Mouse (Mus musculus) midbrain, embryonic 10.5 days (tissue): ENCODE data around the gene Zdbf2. TPM values are rescaled to one million over a fixed set of nuclear protein-coding genes. Genes with fewer than 3 reads are reported as not detected.

Experiments used
- DNase-seq: peaks from one replicate; pipeline ENCODE4 v3.0.0-alpha.2; 2017; ENCODE audit warnings: low spot score
- H3K27ac ChIP-seq: fragments of 300-500 bp; sonication (generic); replicated peaks from 2 replicates; pipeline ENCODE4 v1.5.1; 2016; ENCODE audit warnings: mild to moderate bottlenecking
- H3K27me3 ChIP-seq: fragments of 300-500 bp; sonication (generic); 2 replicates; pipeline ENCODE4 v1.6.1; 2016; ENCODE audit warnings: low read depth, mild to moderate bottlenecking; ENCODE audit not compliant: poor library complexity, severe bottlenecking
- H3K36me3 ChIP-seq: fragments of 300-500 bp; sonication (generic); 2 replicates; pipeline ENCODE4 v1.6.1; 2016; ENCODE audit warnings: mild to moderate bottlenecking, moderate library complexity
- H3K4me1 ChIP-seq: fragments of 300-500 bp; sonication (generic); 2 replicates; pipeline ENCODE4 v1.6.1; 2016
- H3K4me3 ChIP-seq: fragments of 300-500 bp; sonication (generic); 2 replicates; pipeline ENCODE4 v1.5.1; 2016; ENCODE audit warnings: mild to moderate bottlenecking, moderate library complexity
- H3K9me3 ChIP-seq: fragments of 300-500 bp; sonication (generic); replicated peaks from 2 replicates; pipeline ENCODE4 v1.6.1; 2016; ENCODE audit warnings: mild to moderate bottlenecking
- WGBS: fragments of 180-500 bp; shearing (Covaris S2); methylation state at CpG from one replicate; pipeline ENCODE4 v1.1.7; 2016; 5-methylcytosine and 5-hydroxymethylcytosine counted together
- polyA plus RNA-seq: library from polyadenylated mRNA; unstranded; fragments of >200 nt; fragmentation: Nextera tagmentation; extraction: Ambion mirVana; gene quantifications from 2 replicates; pipeline ENCODE4 v1.2.1, GENCODE M21; 2016

Zdbf2 gene
- polyA plus RNA-seq: 18.1 and 19.3 TPM in 2 replicates

GRCm38 (mm10) chr1:63272741-63273338, at the start of gene Zdbf2:
Zdbf2 (plus strand) TSS chr1:63273265.
- Histone ChIP-seq H3K27ac (peak within 1 kb of the TSS; percentile 92), H3K4me1 (peaks cover 19% of the 10 kb centered on the region), H3K36me3 (no peaks in the 10 kb centered on the region), H3K27me3 (peaks cover 99% of the 10 kb centered on the region), H3K9me3 (no peaks in the 10 kb centered on the region), H3K4me3 (peak within 1 kb of the TSS; percentile 75)
- DNase-seq: peak; percentile 81
- WGBS: 1% methylated on average over 49 of the region's 49 CpGs

GRCm38 (mm10) chr1:63225009-63225408, 48.1 kb upstream of the Zdbf2 start:
- no peaks in the 10 kb centered on the region for H3K9me3 ChIP-seq
- no peak overlapping the region for H3K27ac ChIP-seq
- H3K4me3 ChIP-seq: no peak overlapping the region
- H3K36me3 ChIP-seq: no peaks in the 10 kb centered on the region
- H3K27me3 ChIP-seq: no peaks in the 10 kb centered on the region
- DNase-seq: no peak
- 82% methylated on average over 4 of the region's 4 CpGs for WGBS
- peaks cover 4% of the 10 kb centered on the region; the same call in 1 of the 2 replicates for H3K4me1 ChIP-seq

GRCm38 (mm10) chr1:63225890-63226289, 47.2 kb upstream of the Zdbf2 start:
- H3K9me3 ChIP-seq: no peaks in the 10 kb centered on the region; the same call in 1 of the 2 replicates
- DNase-seq: peak; percentile 29
- H3K36me3 ChIP-seq: no peaks in the 10 kb centered on the region
- 5% methylated on average over 7 of the region's 7 CpGs for WGBS
- H3K27me3 ChIP-seq: no peaks in the 10 kb centered on the region
- H3K4me3 ChIP-seq: no peak overlapping the region
- H3K4me1 ChIP-seq: peaks cover 4% of the 10 kb centered on the region; the same call in 1 of the 2 replicates
- H3K27ac ChIP-seq: peak overlapping the region; percentile 38; the same call in 1 of the 2 replicates

GRCm38 (mm10) chr1:63227241-63227640, 45.8 kb upstream of the Zdbf2 start:
- no peaks in the 10 kb centered on the region for H3K36me3 ChIP-seq
- peaks cover 4% of the 10 kb centered on the region; the same call in 1 of the 2 replicates for H3K4me1 ChIP-seq
- DNase-seq: no peak
- H3K9me3 ChIP-seq: no peaks in the 10 kb centered on the region; the same call in 1 of the 2 replicates
- H3K27ac ChIP-seq: no peak overlapping the region
- H3K27me3 ChIP-seq: no peaks in the 10 kb centered on the region
- WGBS: 89% methylated on average over 5 of the region's 5 CpGs
- H3K4me3 ChIP-seq: no peak overlapping the region

- Histone ChIP-seq H3K36me3 (no peaks in the 10 kb centered on the region), H3K4me1 (peaks cover 15% of the 10 kb centered on the region), H3K9me3 (no peaks in the 10 kb centered on the region), H3K27me3 (no peaks in the 10 kb centered on the region), H3K4me3 (no peak overlapping the region), H3K27ac (peak overlapping the region; percentile 28; the same call in 1 of the 2 replicates)
- WGBS: 9% methylated on average over 5 of the region's 5 CpGs
- DNase-seq: peak; percentile 29
Observed at GRCm38 (mm10) chr1:63237371-63237770, 35.7 kb upstream of the Zdbf2 start.

GRCm38 (mm10) chr1:63239305-63239704, 33.8 kb upstream of the Zdbf2 start:
- no peaks in the 10 kb centered on the region for H3K36me3 ChIP-seq
- no peak overlapping the region for H3K27ac ChIP-seq
- H3K4me1 ChIP-seq: peaks cover 15% of the 10 kb centered on the region
- H3K9me3 ChIP-seq: no peaks in the 10 kb centered on the region
- no peak overlapping the region for H3K4me3 ChIP-seq
- no peak for DNase-seq
- H3K27me3 ChIP-seq: peaks cover 4% of the 10 kb centered on the region; the same call in 1 of the 2 replicates
- WGBS: 65% methylated on average over 4 of the region's 4 CpGs

GRCm38 (mm10) chr1:63239751-63240150, 33.3 kb upstream of the Zdbf2 start:
- Histone ChIP-seq H3K9me3 (no peaks in the 10 kb centered on the region), H3K36me3 (no peaks in the 10 kb centered on the region), H3K4me1 (peaks cover 15% of the 10 kb centered on the region), H3K4me3 (no peak overlapping the region), H3K27me3 (peaks cover 4% of the 10 kb centered on the region; the same call in 1 of the 2 replicates), H3K27ac (no peak overlapping the region)
- 87% methylated on average over 8 of the region's 8 CpGs for WGBS
- DNase-seq: no peak

- Histone ChIP-seq H3K4me1 (peaks cover 26% of the 10 kb centered on the region), H3K27ac (no peak overlapping the region), H3K9me3 (no peaks in the 10 kb centered on the region), H3K36me3 (no peaks in the 10 kb centered on the region), H3K27me3 (peaks cover 42% of the 10 kb centered on the region), H3K4me3 (no peak overlapping the region)
- 53% methylated on average over 4 of the region's 4 CpGs for WGBS
- no peak for DNase-seq
Observed at GRCm38 (mm10) chr1:63243854-63244253, 29.2 kb upstream of the Zdbf2 start.

GRCm38 (mm10) chr1:63246862-63247521, 26.1 kb upstream of the Zdbf2 start:
- 1% methylated on average over 16 of the region's 16 CpGs for WGBS

GRCm38 (mm10) chr1:63247831-63248359, 25.2 kb upstream of the Zdbf2 start:
- H3K27me3 ChIP-seq: peaks cover 82% of the 10 kb centered on the region
- H3K36me3 ChIP-seq: no peaks in the 10 kb centered on the region
- DNase-seq: peak; percentile 65
- peak overlapping the region; percentile 49 for H3K4me3 ChIP-seq
- H3K27ac ChIP-seq: peak overlapping the region; percentile 87
- H3K4me1 ChIP-seq: peaks cover 45% of the 10 kb centered on the region
- no peaks in the 10 kb centered on the region for H3K9me3 ChIP-seq
- WGBS: under 1% methylated on average over 18 of the region's 18 CpGs

More at GRCm38 (mm10) chr1:63246862-63247521, 26.1 kb upstream of the Zdbf2 start:
- Histone ChIP-seq H3K4me1 (peaks cover 36% of the 10 kb centered on the region), H3K9me3 (no peaks in the 10 kb centered on the region), H3K36me3 (no peaks in the 10 kb centered on the region), H3K4me3 (peak overlapping the region; percentile 49), H3K27me3 (peaks cover 73% of the 10 kb centered on the region), H3K27ac (peak overlapping the region; percentile 87)
- peak; percentile 81 for DNase-seq

- peaks cover 51% of the 10 kb centered on the region for H3K4me1 ChIP-seq
- H3K27me3 ChIP-seq: peaks cover 86% of the 10 kb centered on the region
- H3K27ac ChIP-seq: peak overlapping the region; percentile 87
- peak; percentile 66 for DNase-seq
- 2% methylated on average over 44 of the region's 44 CpGs for WGBS
- H3K4me3 ChIP-seq: peak overlapping the region; percentile 49
- no peaks in the 10 kb centered on the region for H3K36me3 ChIP-seq
- H3K9me3 ChIP-seq: no peaks in the 10 kb centered on the region
Observed at GRCm38 (mm10) chr1:63248360-63248851, 24.7 kb upstream of the Zdbf2 start.

- WGBS: 45% methylated on average over 4 of the region's 4 CpGs
- no peak for DNase-seq
- Histone ChIP-seq H3K27me3 (peaks cover 89% of the 10 kb centered on the region), H3K36me3 (no peaks in the 10 kb centered on the region), H3K4me3 (no peak overlapping the region), H3K27ac (no peak overlapping the region), H3K4me1 (peaks cover 53% of the 10 kb centered on the region), H3K9me3 (no peaks in the 10 kb centered on the region)
Observed at GRCm38 (mm10) chr1:63249261-63249660, 23.8 kb upstream of the Zdbf2 start.
